Mouse (Mus musculus): ENCODE data around the gene Erc1. TPM values are rescaled to one million over a fixed set of nuclear protein-coding genes. Genes with fewer than 3 reads are reported as not detected.

The Erc1 gene
- polyA plus RNA-seq, 1 experiment from 2014 or later = 12.7 TPM

- WGBS = 64% methylated on average over 3 of the region's 3 CpGs
These were observed 66.9 kb downstream of the Erc1 start for GRCm38 (mm10) chr6:119781109-119781508.

GRCm38 (mm10) chr6:119768778-119769177 is 79.2 kb downstream of the Erc1 start:
- Histone ChIP-seq H3K4me1 (ENCODE audit: control insufficient read depth, insufficient read depth, low read length) (no peaks in the 10 kb centered on the region), H3K9ac (ENCODE audit: low read length) (no peak overlapping the region), H3K36me3 (ENCODE audit: control insufficient read depth, insufficient read depth) (no peaks in the 10 kb centered on the region), H3K27ac (ENCODE audit: low read length) (no peak overlapping the region), H3K4me3 (ENCODE audit: low read length) (no peak overlapping the region), H3K9me3 (replicated peaks; ENCODE audit: control insufficient read depth, low read length) (no peaks in the 10 kb centered on the region), H3K27me3 (ENCODE audit: control insufficient read depth, insufficient read depth, low read length) (no peaks in the 10 kb centered on the region), H3K4me2 (ENCODE audit: low read depth, low read length) (no peak overlapping the region)
- ATAC-seq (replicated peaks; ENCODE audit: extremely low read depth, insufficient read depth, low FRiP score) = no peak
- 63% methylated on average over 1 of the region's 1 CpGs for WGBS

More at GRCm38 (mm10) chr6:119781109-119781508, 66.9 kb downstream of the Erc1 start:
- no peak for ATAC-seq (replicated peaks; ENCODE audit: extremely low read depth, insufficient read depth, low FRiP score)
- Histone ChIP-seq H3K36me3 (ENCODE audit: control insufficient read depth, insufficient read depth) (no peaks in the 10 kb centered on the region), H3K4me1 (ENCODE audit: control insufficient read depth, insufficient read depth, low read length) (no peaks in the 10 kb centered on the region), H3K27ac (ENCODE audit: low read length) (no peak overlapping the region), H3K4me2 (ENCODE audit: low read depth, low read length) (no peak overlapping the region), H3K9ac (ENCODE audit: low read length) (no peak overlapping the region), H3K9me3 (replicated peaks; ENCODE audit: control insufficient read depth, low read length) (no peaks in the 10 kb centered on the region), H3K27me3 (ENCODE audit: control insufficient read depth, insufficient read depth, low read length) (no peaks in the 10 kb centered on the region), H3K4me3 (ENCODE audit: low read length) (no peak overlapping the region)

GRCm38 (mm10) chr6:119764355-119764754 is 83.6 kb downstream of the Erc1 start:
- no peaks in the 10 kb centered on the region for H3K9me3 ChIP-seq (replicated peaks; ENCODE audit: control insufficient read depth, low read length)
- WGBS = 91% methylated on average over 3 of the region's 3 CpGs
- no peak overlapping the region for H3K4me2 ChIP-seq (ENCODE audit: low read depth, low read length)
- H3K27ac ChIP-seq (ENCODE audit: low read length) = no peak overlapping the region
- ATAC-seq (replicated peaks; ENCODE audit: extremely low read depth, insufficient read depth, low FRiP score) = no peak
- no peaks in the 10 kb centered on the region for H3K36me3 ChIP-seq (ENCODE audit: control insufficient read depth, insufficient read depth)
- H3K9ac ChIP-seq (ENCODE audit: low read length) = no peak overlapping the region
- H3K27me3 ChIP-seq (ENCODE audit: control insufficient read depth, insufficient read depth, low read length) = no peaks in the 10 kb centered on the region
- no peaks in the 10 kb centered on the region for H3K4me1 ChIP-seq (ENCODE audit: control insufficient read depth, insufficient read depth, low read length)
- H3K4me3 ChIP-seq (ENCODE audit: low read length) = no peak overlapping the region

DNA sequence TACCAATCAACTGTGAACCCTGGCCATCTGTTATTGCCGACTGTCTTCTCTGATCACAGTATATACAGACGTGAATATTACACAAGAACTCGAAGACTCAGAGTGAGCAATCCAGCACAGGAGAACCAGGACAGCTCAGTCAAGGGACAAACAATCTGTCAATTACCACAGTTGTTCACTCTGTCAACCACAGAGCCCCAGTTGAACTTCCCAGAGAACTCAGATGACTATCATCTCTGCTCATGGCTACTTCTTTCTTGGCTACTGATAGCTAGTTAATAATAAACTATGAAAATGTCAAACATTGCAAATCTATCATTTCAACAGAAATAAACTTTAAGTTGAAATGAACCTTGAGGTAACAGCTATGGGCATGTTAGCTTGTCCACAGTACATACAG is 88.1 kb downstream of the Erc1 start:
- no peak for ATAC-seq (replicated peaks; ENCODE audit: extremely low read depth, insufficient read depth, low FRiP score)
- Histone ChIP-seq H3K27me3 (ENCODE audit: control insufficient read depth, insufficient read depth, low read length) (no peaks in the 10 kb centered on the region), H3K27ac (ENCODE audit: low read length) (no peak overlapping the region), H3K4me1 (ENCODE audit: control insufficient read depth, insufficient read depth, low read length) (peaks cover 2% of the 10 kb centered on the region; the same call in 1 of the 2 replicates), H3K36me3 (ENCODE audit: control insufficient read depth, insufficient read depth) (no peaks in the 10 kb centered on the region), H3K9me3 (replicated peaks; ENCODE audit: control insufficient read depth, low read length) (no peaks in the 10 kb centered on the region), H3K4me3 (ENCODE audit: low read length) (no peak overlapping the region), H3K4me2 (ENCODE audit: low read depth, low read length) (no peak overlapping the region), H3K9ac (ENCODE audit: low read length) (no peak overlapping the region)
- WGBS = 80% methylated on average over 3 of the region's 3 CpGs

DNA sequence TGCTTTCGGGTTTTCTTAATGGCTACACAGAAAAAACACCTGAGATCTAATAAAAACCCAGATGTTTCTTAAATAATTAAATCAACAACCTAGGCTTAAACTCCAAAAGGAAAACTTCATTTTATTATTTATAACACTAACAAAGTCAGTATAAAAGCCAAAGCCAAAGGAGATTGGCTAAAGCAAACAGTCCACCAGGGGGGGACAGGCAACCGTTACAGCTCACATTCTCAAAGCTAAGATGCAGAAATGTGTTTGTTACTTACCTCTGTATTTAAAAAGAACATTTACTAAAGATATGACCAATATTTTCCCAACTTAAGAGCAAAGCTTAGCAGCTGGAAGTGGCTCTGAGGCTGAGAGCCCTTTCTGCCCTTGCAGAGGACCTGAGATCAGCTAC is 89.5 kb downstream of the Erc1 start:
- H3K27ac ChIP-seq (ENCODE audit: low read length) = no peak overlapping the region
- no peak overlapping the region for H3K9ac ChIP-seq (ENCODE audit: low read length)
- no peak overlapping the region for H3K4me2 ChIP-seq (ENCODE audit: low read depth, low read length)
- H3K9me3 ChIP-seq (replicated peaks; ENCODE audit: control insufficient read depth, low read length) = no peaks in the 10 kb centered on the region
- no peak for ATAC-seq (replicated peaks; ENCODE audit: extremely low read depth, insufficient read depth, low FRiP score)
- H3K4me1 ChIP-seq (ENCODE audit: control insufficient read depth, insufficient read depth, low read length) = peaks cover 2% of the 10 kb centered on the region; the same call in 1 of the 2 replicates
- 83% methylated on average over 2 of the region's 2 CpGs for WGBS
- no peaks in the 10 kb centered on the region for H3K27me3 ChIP-seq (ENCODE audit: control insufficient read depth, insufficient read depth, low read length)
- no peaks in the 10 kb centered on the region for H3K36me3 ChIP-seq (ENCODE audit: control insufficient read depth, insufficient read depth)
- no peak overlapping the region for H3K4me3 ChIP-seq (ENCODE audit: low read length)

DNA sequence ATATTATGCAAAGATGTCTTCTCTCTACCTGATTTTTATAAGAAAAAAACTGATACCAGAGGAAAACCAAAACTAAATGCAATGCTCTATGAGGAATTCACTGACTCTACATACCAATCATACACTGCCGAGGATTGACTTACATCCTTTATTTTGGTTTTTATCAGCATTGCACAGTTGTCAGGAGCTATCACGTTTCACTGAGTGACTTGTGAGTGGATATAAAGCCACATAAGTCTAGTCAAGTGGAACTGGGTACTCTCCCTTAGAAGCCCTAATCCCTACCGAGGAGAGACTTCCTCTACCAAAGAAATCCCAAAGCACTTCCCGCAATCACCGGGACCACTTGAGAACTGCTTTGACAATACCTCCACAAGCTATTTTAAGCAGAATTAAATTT is 90.2 kb downstream of the Erc1 start:
- WGBS = 40% methylated on average over 5 of the region's 5 CpGs
- H3K36me3 ChIP-seq (ENCODE audit: control insufficient read depth, insufficient read depth) = peaks cover 3% of the 10 kb centered on the region; the same call in 1 of the 2 replicates
- no peak overlapping the region for H3K9ac ChIP-seq (ENCODE audit: low read length)
- peaks cover 2% of the 10 kb centered on the region; the same call in 1 of the 2 replicates for H3K4me1 ChIP-seq (ENCODE audit: control insufficient read depth, insufficient read depth, low read length)
- no peaks in the 10 kb centered on the region for H3K9me3 ChIP-seq (replicated peaks; ENCODE audit: control insufficient read depth, low read length)
- no peak for ATAC-seq (replicated peaks; ENCODE audit: extremely low read depth, insufficient read depth, low FRiP score)
- no peak overlapping the region for H3K4me3 ChIP-seq (ENCODE audit: low read length)
- H3K27me3 ChIP-seq (ENCODE audit: control insufficient read depth, insufficient read depth, low read length) = no peaks in the 10 kb centered on the region
- H3K4me2 ChIP-seq (ENCODE audit: low read depth, low read length) = no peak overlapping the region
- no peak overlapping the region for H3K27ac ChIP-seq (ENCODE audit: low read length)

DNA sequence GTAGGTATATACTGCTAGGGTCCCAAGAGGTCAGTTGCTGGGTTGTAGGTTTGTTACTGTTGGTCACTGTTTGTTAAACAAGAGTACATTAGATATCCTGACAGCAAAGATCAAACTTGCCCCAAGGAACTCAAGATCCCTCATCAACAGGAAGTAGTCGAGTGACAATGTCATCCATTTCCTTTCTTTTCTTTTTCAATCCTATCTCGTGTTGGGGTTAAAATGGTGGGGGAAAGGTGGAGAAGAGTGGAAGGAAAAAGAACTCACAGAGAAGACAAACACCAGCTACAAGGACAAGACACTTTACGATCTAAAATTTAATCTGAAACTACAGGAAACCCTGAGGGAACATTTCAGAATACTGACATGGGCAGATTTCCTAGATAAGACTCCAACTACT is 92.1 kb downstream of the Erc1 start:
- peaks cover 2% of the 10 kb centered on the region; the same call in 1 of the 2 replicates for H3K4me1 ChIP-seq (ENCODE audit: control insufficient read depth, insufficient read depth, low read length)
- no peak overlapping the region for H3K9ac ChIP-seq (ENCODE audit: low read length)
- 64% methylated on average over 3 of the region's 3 CpGs for WGBS
- H3K27ac ChIP-seq (ENCODE audit: low read length) = no peak overlapping the region
- H3K27me3 ChIP-seq (ENCODE audit: control insufficient read depth, insufficient read depth, low read length) = no peaks in the 10 kb centered on the region
- H3K4me2 ChIP-seq (ENCODE audit: low read depth, low read length) = no peak overlapping the region
- no peak for ATAC-seq (replicated peaks; ENCODE audit: extremely low read depth, insufficient read depth, low FRiP score)
- H3K9me3 ChIP-seq (replicated peaks; ENCODE audit: control insufficient read depth, low read length) = no peaks in the 10 kb centered on the region
- no peak overlapping the region for H3K4me3 ChIP-seq (ENCODE audit: low read length)
- H3K36me3 ChIP-seq (ENCODE audit: control insufficient read depth, insufficient read depth) = peaks cover 6% of the 10 kb centered on the region; the same call in 1 of the 2 replicates

GRCm38 (mm10) chr6:119749093-119749635 is 98.8 kb downstream of the Erc1 start:
- H3K27ac ChIP-seq (ENCODE audit: low read length) = no peak overlapping the region
- H3K4me3 ChIP-seq (ENCODE audit: low read length) = no peak overlapping the region
- no peak overlapping the region for H3K9ac ChIP-seq (ENCODE audit: low read length)
- peaks cover 19% of the 10 kb centered on the region for H3K36me3 ChIP-seq (ENCODE audit: control insufficient read depth, insufficient read depth)
- ATAC-seq (replicated peaks; ENCODE audit: extremely low read depth, insufficient read depth, low FRiP score) = no peak
- 86% methylated on average over 7 of the region's 7 CpGs for WGBS
- no peaks in the 10 kb centered on the region for H3K9me3 ChIP-seq (replicated peaks; ENCODE audit: control insufficient read depth, low read length)
- no peak overlapping the region for H3K4me2 ChIP-seq (ENCODE audit: low read depth, low read length)
- no peaks in the 10 kb centered on the region for H3K4me1 ChIP-seq (ENCODE audit: control insufficient read depth, insufficient read depth, low read length)
- no peaks in the 10 kb centered on the region for H3K27me3 ChIP-seq (ENCODE audit: control insufficient read depth, insufficient read depth, low read length)

GRCm38 (mm10) chr6:119741861-119742260 is 106.1 kb downstream of the Erc1 start:
- 70% methylated on average over 2 of the region's 2 CpGs for whole genome bisulfite sequencing
- Histone ChIP-seq H3K9me3 (replicated peaks; ENCODE audit: control insufficient read depth, low read length) (no peaks in the 10 kb centered on the region), H3K9ac (ENCODE audit: low read length) (no peak overlapping the region), H3K4me3 (ENCODE audit: low read length) (no peak overlapping the region), H3K27me3 (ENCODE audit: control insufficient read depth, insufficient read depth, low read length) (no peaks in the 10 kb centered on the region), H3K27ac (ENCODE audit: low read length) (no peak overlapping the region), H3K4me2 (ENCODE audit: low read depth, low read length) (no peak overlapping the region), H3K4me1 (ENCODE audit: control insufficient read depth, insufficient read depth, low read length) (peaks cover 7% of the 10 kb centered on the region; the same call in 1 of the 2 replicates), H3K36me3 (ENCODE audit: control insufficient read depth, insufficient read depth) (peaks cover 6% of the 10 kb centered on the region)
- ATAC-seq (replicated peaks; ENCODE audit: extremely low read depth, insufficient read depth, low FRiP score) = no peak

Data from heart, embryonic 16.5 days (tissue).